Mouse (Mus musculus) CH12.LX (cell line): ENCODE measurements at regions not wholly inside any gene's neighbourhood (a gene's known extent, or its start where the extent isn't known, plus 50 kb on each side); places are given as distances from the start of the nearest gene placed in this dataset.

Source experiments
- CTCF ChIP-seq, 2 experiments: IDR thresholded peaks in 1 of 2; conservative IDR thresholded peaks in 1 of 2; 2 replicates each; pipeline ENCODE4 v1.5.1; 2011 to 2012; ENCODE audit warnings: low read depth in 2 of 2, low read length in 2 of 2, improper control_type of control experiment in 1 of 2, inconsistent platforms in 1 of 2, mild to moderate bottlenecking in 1 of 2, moderate library complexity in 1 of 2
- ELF1 ChIP-seq: IDR thresholded peaks from 2 replicates; pipeline ENCODE4 v1.6.1; 2014; ENCODE audit warnings: low read depth, mild to moderate bottlenecking, inconsistent platforms, low read length, improper control_type of control experiment
- EP300 ChIP-seq: IDR thresholded peaks from 2 replicates; pipeline ENCODE4 v1.6.1; 2011; ENCODE audit warnings: low read length, improper control_type of control experiment
- HCFC1 ChIP-seq: IDR thresholded peaks from 2 replicates; pipeline ENCODE4 v1.6.1; 2012; ENCODE audit warnings: low read depth, mild to moderate bottlenecking, inconsistent platforms, low read length, improper control_type of control experiment
- JUND ChIP-seq: conservative IDR thresholded peaks from 2 replicates; pipeline ENCODE4 v1.6.1; 2011; ENCODE audit warnings: low read depth, low read length, improper control_type of control experiment
- MAFK ChIP-seq: IDR thresholded peaks from 2 replicates; pipeline ENCODE4 v1.6.1; 2011; ENCODE audit warnings: low read length, improper control_type of control experiment; ENCODE audit not compliant: insufficient replicate concordance
- MAX ChIP-seq: IDR thresholded peaks from 2 replicates; pipeline ENCODE4 v1.6.1; 2011; ENCODE audit warnings: low read length, improper control_type of control experiment
- POLR2A ChIP-seq: IDR thresholded peaks from 2 replicates; pipeline ENCODE4 v1.6.1; 2011; ENCODE audit warnings: low read depth, mild to moderate bottlenecking, improper control_type of control experiment, low read length
- RAD21 ChIP-seq: IDR thresholded peaks from 2 replicates; pipeline ENCODE4 v1.6.1; 2011; ENCODE audit warnings: low read depth, mild to moderate bottlenecking, low read length, improper control_type of control experiment, moderate library complexity
- USF1 ChIP-seq: IDR thresholded peaks from 2 replicates; pipeline ENCODE4 v1.6.1; 2014; ENCODE audit warnings: low read depth, mild to moderate bottlenecking, inconsistent platforms, low read length, improper control_type of control experiment
- ZNF384 ChIP-seq: IDR thresholded peaks from 2 replicates; pipeline ENCODE4 v1.6.1; 2012; ENCODE audit warnings: low read depth, low read length, improper control_type of control experiment, inconsistent platforms

GRCm38 (mm10) chrX:11487876-11488275 lies 160.3 kb downstream of the H2al1j start:
- TF ChIP-seq JUND (no peak), HCFC1 (no peak), POLR2A (no peak), MAX (no peak), RAD21 (no peak), EP300 (no peak), ELF1 (no peak), CTCF (conservative IDR thresholded peaks at IDR 0.05 in 1 of 2, IDR thresholded peaks at IDR 0.05 in 1 of 2; ENCODE audit: low read depth in 2 of 2, low read length in 2 of 2) (no peak), ZNF384 (no peak), USF1 (no peak), MAFK (no peak)
